Mouse (Mus musculus): Measurements from ENCODE around the gene Casz1.

The Casz1 gene

DNA sequence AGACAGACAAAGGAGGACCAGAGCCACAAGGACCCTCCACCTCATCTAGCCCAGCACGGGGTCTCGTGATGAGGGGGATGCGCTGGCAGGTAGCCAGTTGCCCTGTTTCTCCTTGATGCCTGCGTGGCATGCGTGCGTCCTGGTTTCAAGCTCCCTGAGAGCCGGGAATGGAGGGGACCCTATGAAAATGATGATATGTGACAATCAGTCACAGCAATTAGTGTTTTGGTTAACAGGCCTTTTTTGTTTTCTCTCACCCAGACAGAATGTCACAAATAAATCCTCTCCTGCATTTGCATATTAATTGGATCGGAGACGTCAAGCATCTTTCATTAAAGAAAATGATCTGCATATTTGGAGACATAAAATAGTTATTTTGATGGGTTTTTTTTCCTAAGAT lies 71.9 kb downstream of the Casz1 start:
- no peak for DNase-seq (ENCODE audit: inconsistent age in 2 of 2, low spot score in 1 of 2)

DNA sequence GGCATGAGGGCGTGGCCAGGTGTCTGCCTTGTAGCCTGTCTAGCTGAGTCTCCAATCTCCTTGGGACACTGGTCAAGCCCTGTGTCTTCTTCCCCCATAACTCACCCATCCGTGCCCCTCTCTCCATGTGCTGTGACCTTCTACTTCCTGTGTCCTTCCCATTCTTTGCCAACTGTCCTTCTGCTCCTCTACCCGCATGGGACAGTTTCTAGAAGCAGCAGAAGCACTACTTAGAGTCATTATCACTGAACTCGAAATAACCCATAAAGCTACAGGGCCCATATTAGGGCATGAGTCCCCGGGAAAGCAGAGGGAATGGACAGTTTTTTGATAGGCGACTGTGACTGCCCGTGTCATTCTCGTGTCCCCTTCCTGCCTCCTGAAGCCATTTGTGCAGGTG lies 72.6 kb downstream of the Casz1 start:
- no peak for DNase-seq (ENCODE audit: inconsistent age in 2 of 2, low spot score in 1 of 2)

DNA sequence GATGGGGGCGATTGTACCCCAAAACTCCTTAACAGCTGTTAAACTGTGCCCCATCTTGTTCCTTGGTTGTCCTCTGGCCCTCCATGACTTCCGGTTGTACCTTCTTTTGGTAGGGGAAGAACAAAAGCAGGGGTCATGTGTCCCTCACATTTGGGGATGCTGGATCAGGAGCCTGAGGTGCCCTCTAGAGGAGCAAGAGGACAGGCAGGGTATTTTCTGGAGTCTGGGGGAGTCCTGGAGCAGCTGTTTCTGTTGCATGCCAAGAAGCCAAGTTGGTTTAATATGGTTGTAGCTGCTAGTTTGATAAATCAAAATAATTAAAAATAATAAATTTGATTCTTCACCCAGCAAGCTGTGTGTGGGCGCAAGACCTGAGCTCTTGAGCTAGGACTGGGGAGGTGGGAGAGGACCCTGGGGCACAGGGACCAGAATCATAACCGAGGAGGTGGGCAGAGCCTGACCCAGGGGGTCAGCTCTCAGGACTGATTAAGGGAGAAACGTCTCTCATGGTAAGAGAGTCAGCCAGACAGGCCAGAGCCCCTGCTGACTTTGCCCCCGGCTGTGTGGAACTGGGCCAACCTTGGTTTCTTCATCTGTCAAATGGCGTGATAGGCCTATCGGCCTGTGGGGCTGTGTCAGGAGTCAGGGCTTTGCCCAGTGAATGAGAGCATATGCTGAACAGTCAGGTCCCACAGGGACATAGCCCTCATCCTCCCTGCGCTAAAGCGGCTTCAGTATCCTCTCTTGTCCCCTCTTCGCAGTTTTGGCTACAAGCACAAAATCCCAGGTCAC lies 74.2 kb downstream of the Casz1 start:
- no peak for DNase-seq (ENCODE audit: inconsistent age in 2 of 2, low spot score in 1 of 2)

DNA sequence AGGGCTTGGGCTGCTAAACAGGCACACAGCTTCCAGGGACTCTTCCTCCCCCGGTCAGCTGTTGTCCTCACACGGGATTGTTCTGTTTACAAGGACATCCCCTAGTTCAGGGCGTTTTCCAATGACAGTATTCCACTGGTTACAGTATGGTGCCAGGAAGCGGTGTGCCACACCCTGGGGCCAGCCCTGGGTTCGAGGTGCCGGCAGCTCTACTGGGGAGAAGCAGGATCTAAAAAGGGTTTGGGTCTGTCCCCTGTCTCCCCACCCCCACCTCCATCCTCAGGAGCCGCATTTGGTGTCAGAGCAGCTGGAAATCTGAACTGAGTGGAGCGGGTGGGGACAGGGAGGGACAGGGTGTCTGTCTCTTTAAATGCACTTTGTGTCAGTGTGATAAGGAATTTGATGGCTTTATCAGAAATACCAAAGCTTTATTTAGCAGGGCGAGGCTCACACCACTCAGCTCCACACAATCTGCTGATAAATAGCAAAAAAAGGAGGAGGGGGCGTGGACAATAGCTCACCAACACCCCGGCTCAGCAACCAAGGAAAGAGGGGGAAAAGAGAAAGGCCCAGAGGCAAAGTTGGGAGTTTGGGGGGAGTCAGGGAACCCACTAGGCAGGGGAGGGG lies 74.9 kb downstream of the Casz1 start:
- no peak for DNase-seq (ENCODE audit: inconsistent age in 2 of 2, low spot score in 1 of 2)

DNA sequence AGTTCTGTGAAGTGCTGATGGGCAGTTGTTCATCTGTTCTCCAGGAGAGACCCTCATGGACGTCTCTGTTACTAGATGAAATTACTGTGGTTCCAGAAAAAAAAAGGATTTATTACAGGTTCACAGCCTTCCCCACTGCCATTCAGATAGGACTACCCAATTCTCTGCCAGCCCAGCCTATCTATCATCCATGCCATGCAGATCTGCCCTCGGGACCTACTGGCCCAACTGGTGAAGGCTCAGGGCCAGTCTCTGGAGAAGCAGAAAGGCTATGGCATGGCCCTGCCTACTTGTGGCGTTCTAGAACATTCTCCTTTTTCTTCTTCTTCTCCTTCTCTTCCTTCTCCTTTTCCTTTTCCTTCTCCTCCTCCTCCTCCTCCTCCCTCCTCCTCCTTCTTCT lies 75.4 kb downstream of the Casz1 start:
- DNase-seq (ENCODE audit: inconsistent age in 2 of 2, low spot score in 1 of 2) = no peak

DNA sequence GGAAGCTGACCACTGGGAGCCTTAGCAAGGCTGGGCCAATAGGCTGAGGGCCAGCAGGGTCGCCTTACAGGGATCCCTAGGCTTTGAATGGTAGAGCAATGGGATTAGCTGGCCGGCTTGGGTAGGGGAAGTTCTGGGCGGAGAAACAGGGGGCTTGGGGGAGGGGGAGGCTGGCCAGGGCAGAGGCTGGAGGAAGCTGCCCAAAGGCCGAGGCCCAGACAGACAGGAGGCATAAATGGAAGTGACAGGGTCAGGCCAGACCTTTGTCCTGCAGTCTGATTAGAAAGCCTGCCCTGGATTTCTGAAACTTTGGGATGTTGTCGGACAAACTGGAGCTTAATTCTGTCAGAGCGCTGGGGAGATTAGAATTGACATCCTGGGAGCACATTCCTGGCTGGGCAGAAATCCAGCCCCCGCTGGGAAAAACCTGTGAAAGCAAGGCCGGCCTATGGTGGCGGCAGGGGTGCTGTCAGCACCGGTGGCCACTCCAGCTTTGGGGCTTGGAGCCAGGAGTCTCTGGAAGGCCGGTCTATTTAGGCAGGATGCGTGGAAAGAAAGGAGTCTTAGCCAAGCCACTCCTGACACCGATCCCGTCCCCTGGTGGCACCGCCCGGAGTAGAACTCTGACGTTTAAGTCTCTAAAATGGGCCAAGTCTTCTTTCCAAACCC lies 76.9 kb downstream of the Casz1 start:
- DNase-seq (ENCODE audit: inconsistent age in 2 of 2, low spot score in 1 of 2) = no peak

DNA sequence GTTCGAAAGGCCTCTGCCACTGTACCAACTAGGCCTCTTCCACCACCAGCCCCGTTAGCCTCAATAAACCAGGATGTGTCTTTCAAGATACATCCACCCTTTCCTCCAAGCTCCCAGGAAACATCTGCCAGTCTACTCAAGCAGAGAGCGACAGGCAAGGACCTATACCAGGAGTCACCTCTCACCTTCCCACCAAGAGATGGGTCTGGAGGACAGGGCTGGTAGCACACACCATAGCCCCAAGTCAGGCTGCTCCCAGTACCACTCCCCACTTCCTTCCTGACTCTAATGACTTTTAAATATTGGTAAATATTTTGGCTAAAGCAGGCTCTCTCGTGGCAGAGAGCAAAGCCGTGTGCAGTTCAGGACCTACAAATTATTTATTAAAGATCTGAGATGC lies 77.6 kb downstream of the Casz1 start:
- no peak for DNase-seq (ENCODE audit: inconsistent age in 2 of 2, low spot score in 1 of 2)

DNA sequence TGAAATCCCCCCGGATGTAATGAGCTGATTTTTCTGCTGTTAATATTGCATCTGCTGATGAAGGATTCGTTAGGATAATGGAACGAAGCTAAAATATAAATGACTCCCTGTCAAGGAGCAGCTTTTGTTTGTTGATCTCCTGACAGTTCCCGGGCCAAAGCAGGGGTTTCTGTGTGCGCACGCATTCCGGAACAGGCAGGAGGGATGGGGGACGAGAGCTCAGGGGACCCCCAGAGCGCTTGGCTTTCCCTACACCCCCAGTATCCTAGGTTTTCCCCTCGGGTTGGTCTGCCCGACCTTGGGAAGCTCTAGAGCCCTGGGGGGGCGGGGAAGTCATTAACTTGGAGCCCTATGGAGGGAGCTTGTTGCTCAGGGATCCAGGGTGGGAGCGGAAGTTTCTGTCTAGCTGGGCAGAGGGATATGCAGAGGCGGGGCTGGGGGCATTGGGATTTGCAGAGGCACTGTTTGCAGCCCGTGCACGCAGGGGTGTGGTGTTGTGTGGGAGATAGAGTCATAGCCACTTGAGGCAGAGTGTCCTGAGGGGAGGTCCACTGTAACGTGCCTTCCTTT lies 78.2 kb downstream of the Casz1 start:
- DNase-seq (ENCODE audit: inconsistent age in 2 of 2, low spot score in 1 of 2) = no peak

DNA sequence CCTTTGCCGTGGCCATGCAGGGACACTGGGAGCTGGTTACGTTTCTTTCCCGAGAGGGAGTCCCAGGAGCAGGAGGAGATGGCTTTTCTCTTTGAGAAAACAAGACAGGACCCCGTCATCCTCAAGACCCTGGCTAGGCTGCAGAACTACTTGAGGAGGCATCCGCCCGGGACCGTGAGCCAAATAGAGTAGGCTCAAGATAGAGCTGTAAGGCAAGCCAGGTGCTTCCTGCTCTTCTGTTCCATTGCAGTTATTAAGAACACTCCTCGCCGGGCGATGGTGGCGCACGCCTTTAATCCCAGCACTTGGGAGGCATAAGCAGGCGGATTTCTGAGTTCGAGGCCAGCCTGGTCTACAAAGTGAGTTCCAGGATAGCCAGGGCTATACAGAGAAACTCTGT lies 80.4 kb downstream of the Casz1 start:
- DNase-seq (ENCODE audit: inconsistent age in 2 of 2, low spot score in 1 of 2) = no peak

DNA sequence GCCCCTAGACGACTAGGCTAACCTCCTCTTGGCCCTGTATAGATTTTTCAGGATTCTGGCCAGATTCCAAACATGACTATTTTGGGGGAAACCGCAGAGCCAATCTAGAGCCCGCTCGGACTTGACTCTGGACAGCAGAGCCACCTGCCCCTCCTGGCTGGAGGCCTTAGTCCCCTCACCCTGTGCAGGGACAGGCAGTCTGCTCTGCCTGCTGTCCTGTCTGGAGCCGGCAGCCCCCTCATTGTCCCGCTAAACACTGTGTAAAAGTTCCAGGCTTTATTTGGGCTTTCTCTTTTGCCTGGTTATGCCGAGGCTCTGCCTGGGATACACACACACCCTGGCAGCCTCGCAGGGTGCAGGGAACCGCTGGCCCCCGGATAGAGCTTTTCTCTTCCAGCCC lies 81.2 kb downstream of the Casz1 start:
- DNase-seq (ENCODE audit: inconsistent age in 2 of 2, low spot score in 1 of 2) = no peak

DNA sequence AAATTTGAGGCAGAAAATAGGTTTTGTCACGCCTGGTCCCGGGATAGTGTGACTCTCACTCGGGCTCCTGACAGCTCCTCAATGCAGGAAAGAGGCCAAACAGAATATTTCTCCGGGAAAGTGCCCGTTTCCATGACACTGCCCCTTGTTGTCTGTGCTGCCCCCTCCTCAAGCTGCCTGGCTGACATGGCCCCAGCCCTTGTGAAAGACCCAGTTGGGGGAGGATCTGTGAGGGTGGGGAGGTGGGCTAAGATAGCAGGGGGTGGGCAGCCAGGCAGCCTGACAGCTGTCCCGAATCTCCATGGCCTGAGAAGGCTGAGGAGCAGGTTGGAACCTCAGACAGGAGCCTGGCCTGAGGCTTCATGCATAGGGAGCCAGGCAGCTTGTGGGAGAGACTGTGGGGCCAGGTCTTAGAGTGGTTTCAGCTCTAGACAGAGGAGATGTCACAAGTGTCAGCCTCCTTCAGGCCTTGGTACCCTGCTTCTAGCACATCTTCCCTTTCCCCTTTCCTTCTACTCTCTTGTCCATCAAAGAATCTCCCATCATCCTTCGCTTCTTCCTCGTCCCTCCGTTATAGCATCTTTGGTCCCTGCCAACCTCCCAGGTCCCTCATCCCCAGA lies 81.8 kb downstream of the Casz1 start:
- DNase-seq (ENCODE audit: inconsistent age in 2 of 2, low spot score in 1 of 2) = no peak

DNA sequence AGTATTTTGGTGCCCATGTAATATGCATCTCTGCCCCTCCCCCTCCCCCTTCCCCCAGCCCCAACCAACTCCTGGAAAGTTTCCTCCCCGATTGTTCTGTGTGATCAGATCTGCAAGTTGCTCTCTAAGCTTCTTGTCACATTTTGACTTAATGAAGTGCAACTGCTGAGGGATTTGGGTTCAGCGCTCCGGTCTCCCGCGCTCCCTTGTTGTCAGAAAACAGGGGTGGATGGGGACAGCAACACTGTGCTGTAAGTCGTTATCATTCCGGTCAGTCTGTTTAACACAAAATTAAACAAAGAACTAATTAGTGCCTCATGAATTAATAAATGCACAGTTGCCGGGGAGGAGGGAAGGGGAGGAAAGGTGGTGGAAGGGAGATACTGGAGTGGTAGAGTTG lies 84.0 kb downstream of the Casz1 start:
- no peak for DNase-seq (ENCODE audit: inconsistent age in 2 of 2, low spot score in 1 of 2)

DNA sequence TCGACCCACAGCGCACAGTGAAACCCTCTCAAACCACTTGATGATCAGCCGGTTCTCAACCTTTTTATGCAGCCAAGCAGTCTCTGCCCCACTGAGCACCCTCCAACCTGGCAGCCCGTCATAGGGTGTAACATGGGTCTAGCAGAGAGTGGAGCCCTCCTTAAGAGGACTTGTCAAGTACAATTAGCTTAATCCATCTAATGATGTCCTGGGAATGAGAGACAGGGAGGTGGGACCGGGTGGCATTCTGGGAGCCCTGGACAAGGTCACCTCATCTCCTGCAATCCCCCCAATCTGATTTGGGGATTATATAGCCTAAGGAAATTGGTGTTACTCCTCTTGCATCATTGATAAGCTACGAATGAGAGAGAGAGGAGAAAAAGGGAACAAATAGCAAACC lies 84.8 kb downstream of the Casz1 start:
- no peak for DNase-seq (ENCODE audit: inconsistent age in 2 of 2, low spot score in 1 of 2)

DNA sequence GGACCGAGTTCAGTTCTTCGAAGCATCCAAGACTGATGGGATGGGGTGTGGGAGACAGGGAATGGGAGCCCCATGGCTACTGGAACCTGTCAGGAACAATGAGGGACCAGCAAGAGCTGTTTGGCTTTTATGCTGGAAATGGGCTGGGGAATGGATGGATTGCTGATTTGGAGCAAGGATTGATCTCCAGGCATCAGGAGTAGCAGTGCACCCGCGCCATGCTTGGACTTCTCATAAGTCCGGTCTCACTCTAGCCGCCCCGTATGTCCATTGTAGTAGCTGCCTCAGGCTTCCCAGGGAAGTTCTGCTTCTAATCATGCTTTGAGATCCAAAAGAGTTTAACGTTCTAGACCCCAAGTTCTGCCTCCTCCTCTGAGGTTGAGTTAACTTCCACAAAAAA lies 86.2 kb downstream of the Casz1 start:
- DNase-seq (ENCODE audit: inconsistent age in 2 of 2, low spot score in 1 of 2) = no peak

DNA sequence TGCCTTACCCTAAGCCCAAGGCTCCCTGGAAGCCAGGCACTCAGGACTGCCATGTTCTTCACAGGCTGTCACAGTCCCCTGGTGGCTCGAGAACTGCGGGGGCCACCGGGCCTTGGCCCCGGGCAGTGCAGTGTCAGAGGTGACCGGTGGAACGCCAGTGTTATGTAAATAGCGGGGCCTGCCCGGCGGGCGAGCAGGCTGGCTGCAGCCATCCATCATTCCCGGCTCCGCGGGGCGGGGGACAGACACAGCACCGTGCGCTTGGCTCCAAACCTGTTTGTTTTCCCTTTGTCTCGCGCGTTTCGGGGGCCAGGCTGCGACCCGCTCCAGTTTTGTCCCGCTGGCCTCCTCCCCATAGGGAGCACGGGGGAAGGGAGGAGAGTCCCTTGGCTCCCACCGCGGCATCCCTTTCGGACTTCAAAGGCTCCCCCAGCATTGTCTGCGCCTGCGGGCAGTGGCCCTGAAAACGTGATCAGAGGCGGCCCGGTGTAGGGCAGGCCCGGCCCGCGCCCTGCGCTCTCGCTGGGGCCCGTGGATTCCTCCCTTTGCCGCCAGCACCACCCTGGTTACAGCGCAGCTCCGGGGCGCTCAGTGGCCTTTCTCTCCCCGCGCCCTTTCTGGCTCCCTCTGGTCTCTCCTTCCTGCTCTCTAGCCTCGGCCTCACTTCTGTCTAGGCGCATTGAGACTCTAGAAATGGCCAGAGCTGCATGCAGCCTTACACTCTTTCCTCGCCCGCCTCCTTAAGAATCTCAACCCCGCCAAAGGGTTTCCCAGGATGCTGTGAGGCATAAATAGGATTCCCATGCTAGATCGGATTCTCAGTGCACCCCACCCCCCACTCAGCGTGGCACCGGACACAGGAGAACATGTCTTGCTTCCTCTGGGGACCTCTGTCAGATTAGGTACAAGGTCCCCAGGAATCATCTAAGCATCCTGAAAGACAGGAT lies 86.9 kb downstream of the Casz1 start:
- peak; percentile 73 to 84 for DNase-seq (ENCODE audit: inconsistent age in 2 of 2, low spot score in 1 of 2)

DNA sequence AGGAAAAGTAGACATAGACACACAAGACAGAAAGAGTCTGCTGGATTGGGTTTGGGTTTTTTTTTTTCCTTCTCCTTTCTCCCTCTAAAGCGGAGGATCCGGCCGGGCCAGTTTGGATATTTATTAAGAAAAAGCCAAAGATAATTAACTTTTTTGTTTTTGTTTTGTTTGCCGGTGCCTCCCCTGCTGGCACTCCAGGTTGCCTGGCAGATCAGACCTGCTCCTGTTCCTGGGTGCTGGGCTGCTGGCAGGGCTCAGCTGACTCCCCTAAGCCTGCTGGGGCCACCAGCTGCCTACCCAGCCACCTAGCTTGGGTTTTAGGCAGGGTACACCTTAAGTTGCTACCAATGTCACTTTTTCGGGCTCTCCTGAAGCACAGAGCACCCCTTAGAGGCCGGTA lies 91.9 kb downstream of the Casz1 start:
- DNase-seq (ENCODE audit: inconsistent age in 2 of 2, low spot score in 1 of 2) = no peak

DNA sequence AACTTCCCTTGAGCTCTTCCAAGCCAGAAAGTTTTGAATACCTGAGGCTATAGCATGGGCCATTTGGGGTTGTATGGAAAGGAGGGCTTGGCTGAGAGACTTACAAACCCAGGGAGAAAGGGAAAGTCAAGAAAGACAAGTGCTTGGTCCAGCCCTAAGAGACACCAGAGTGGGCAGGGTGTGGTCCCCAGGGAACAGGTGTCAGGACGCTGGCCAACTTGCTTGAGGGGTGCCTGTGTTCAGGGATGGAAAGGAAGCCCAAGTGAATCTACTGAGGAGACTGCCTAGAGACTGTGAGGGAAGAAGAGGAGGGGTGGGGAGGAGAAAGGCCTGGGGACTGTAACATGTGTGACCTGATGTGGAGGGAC lies 95.7 kb downstream of the Casz1 start:
- DNase-seq (ENCODE audit: inconsistent age in 2 of 2, low spot score in 1 of 2) = no peak

DNA sequence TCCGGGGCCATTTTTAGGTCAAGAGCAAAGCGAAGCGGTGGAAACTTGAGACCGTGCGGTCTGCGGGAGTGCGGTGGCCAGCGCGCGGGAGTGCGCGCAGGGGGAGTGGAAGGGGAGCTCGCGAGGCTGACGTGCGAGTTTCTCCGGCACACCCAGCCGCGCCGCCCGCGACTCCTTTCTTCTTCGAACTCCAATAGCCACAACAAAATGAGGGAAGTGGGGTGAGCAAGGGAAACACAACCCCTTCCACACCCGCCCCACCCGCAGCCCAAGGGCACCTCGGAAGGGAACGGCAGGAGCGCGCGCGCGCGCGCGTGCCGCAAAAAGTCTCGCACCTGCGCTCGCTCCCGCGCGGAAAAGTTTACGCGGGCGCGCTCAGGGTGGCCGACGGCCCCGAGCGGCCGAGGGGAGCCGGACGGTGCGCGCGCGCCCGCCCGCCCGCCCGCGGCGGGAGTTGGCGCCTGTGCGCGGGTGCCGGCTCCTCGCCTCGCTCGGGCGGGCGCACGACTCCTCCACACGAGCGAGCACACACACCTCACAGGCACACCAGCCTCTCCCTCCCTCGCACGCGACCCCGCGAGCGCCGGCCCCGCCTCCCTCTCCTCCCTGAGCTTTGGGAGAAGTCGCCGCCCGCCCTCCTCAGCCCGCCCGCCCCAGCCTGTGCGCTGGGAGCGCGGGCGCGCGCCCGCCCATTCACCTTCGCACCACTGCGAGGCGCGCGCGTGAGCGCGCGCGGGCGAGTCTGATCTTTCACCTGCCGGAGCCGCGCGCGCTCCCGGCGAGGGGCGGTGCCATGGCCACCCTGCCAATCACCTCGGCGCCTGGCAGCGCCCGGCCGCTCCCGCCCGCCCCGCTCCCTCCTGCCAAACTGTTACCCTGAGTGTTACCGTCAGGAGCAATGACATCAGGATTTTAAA lies 96.3 kb downstream of the Casz1 start:
- DNase-seq (ENCODE audit: inconsistent age in 2 of 2, low spot score in 1 of 2) = peak; percentile 83 to 92

DNA sequence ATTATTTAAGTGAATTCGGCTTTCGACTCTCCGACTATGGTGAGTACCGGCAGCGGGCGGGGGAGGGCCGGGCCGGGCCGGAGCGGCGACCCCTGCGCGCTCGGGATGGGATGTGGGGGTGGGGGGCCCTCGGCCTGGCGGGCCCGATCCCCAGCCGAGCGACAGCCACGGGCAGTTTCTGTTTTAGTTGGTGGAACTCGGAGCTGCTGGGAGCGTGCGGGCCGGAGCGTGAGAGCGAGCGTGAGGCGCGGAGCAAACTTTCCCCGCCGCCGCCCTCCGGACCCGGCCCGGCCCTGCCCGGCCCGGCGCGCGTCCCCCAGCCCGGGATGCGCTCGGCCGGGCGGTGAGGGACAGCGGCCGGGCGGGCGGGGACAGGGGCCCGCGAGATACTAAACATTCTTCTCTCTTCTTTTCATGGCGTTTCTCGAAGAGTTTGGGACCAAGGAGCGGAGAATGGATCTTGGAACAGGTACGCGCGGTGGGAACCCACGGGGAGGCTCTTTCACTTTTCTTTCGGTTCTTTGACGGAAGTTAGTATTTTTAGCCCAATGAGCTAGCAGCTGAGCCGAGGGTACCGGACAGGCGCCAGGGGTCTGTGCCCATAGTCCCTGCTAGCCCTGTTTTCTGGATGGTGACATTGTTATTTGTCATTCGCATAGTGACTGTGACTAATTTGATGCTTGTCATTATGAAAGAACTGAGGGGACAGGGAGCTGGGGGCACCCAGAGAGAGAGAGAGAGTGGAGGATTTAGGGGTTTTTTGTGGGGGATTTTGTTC lies 97.2 kb downstream of the Casz1 start:
- DNase-seq (ENCODE audit: inconsistent age in 2 of 2, low spot score in 1 of 2) = peak; percentile 37 to 68
